Mouse (Mus musculus) liver, adult 2 months (tissue): ENCODE measurements at regions not wholly inside any gene's neighbourhood (a gene's known extent, or its start where the extent isn't known, plus 50 kb on each side); places are given as distances from the start of the nearest gene placed in this dataset.

ENCODE experiments used
- CTCF ChIP-seq: fragments of 200-500 bp; IDR thresholded peaks from 2 replicates; pipeline ENCODE4 v1.5.1; 2011; ENCODE audit warnings: low read depth, low read length, control low read depth
- POLR2A ChIP-seq: fragments of 200-500 bp; IDR thresholded peaks from 2 replicates; pipeline ENCODE4 v1.6.1; 2011; ENCODE audit warnings: low read length, control low read depth; ENCODE audit not compliant: insufficient read depth; ENCODE audit errors: extremely low read depth

DNA sequence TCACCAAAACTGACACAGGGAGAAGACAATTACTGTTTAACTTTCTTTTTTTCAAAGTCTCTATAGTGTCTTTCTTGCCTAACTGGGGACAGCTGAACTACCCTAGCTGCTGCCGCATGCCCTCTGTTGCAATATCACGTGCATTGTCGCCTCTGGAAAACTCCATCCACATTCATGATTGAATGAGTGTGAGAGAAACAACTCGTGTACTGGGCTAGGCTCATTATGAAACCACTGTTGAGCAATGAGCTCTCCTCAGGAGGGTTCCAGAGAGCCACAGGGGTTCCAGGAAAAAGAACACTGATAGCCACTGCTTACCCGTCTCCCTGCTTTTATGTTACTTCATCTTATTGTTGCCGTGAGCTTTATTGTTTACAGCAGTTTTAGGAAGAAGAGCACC lies 132.2 kb upstream of the Bcl6 start:
- no peak for TF ChIP-seq POLR2A
- no peak for TF ChIP-seq CTCF
